Mouse (Mus musculus) liver, embryonic 12.5 days (tissue): ENCODE results near the gene Pde4d. TPM values are rescaled to one million over a fixed set of nuclear protein-coding genes. Genes with fewer than 3 reads are reported as not detected.

Source experiments
- ATAC-seq: fragments of 200-750 bp; cut with Nextera tagmentation; 2 replicates; pipeline ENCODE4 v1.8.0; 2017; ENCODE audit warnings: moderate number of reproducible peaks, mild to moderate bottlenecking, moderate library complexity
- H3K27ac ChIP-seq: fragments of 300-500 bp; sonication (generic); 2 replicates; pipeline ENCODE4 v1.5.1; 2016; ENCODE audit warnings: mild to moderate bottlenecking
- H3K27me3 ChIP-seq: fragments of 300-500 bp; sonication (generic); replicated peaks from 2 replicates; pipeline ENCODE4 v1.6.1; 2016; ENCODE audit warnings: mild to moderate bottlenecking, moderate library complexity
- H3K36me3 ChIP-seq: fragments of 300-500 bp; sonication (generic); 2 replicates; pipeline ENCODE4 v1.6.1; 2016; ENCODE audit warnings: mild to moderate bottlenecking, moderate library complexity
- H3K4me1 ChIP-seq: fragments of 300-500 bp; sonication (generic); 2 replicates; pipeline ENCODE4 v1.6.1; 2016
- H3K4me2 ChIP-seq: fragments of 300-500 bp; sonication (generic); 2 replicates; pipeline ENCODE4 v1.6.1; 2016; ENCODE audit warnings: mild to moderate bottlenecking, moderate library complexity
- H3K4me3 ChIP-seq: fragments of 300-500 bp; sonication (generic); 2 replicates; pipeline ENCODE4 v1.5.1; 2016; ENCODE audit warnings: mild to moderate bottlenecking, moderate library complexity
- H3K9ac ChIP-seq: fragments of 300-500 bp; sonication (generic); 2 replicates; pipeline ENCODE4 v1.6.1; 2016; ENCODE audit warnings: mild to moderate bottlenecking, moderate library complexity
- H3K9me3 ChIP-seq: fragments of 300-500 bp; sonication (generic); replicated peaks from 2 replicates; pipeline ENCODE4 v1.6.1; 2016; ENCODE audit warnings: mild to moderate bottlenecking, moderate library complexity
- WGBS: fragments of 180-500 bp; shearing (Covaris S2); methylation state at CpG from one replicate; pipeline ENCODE4 v1.1.7; 2016; ENCODE audit not compliant: insufficient replicate concordance; 5-methylcytosine and 5-hydroxymethylcytosine counted together
- polyA plus RNA-seq: library from polyadenylated mRNA; unstranded; fragments of >200 nt; fragmentation: Nextera tagmentation; extraction: Ambion mirVana; gene quantifications from 2 replicates; pipeline ENCODE4 v1.2.1, GENCODE M21; 2016

Gene Pde4d
- polyA plus RNA-seq, 1 experiment from 2014 or later: 19.4 TPM

GRCm38 (mm10) chr13:109315608-109316007 is 865.9 kb downstream of the Pde4d start:
- H3K9me3 ChIP-seq: no peaks in the 10 kb centered on the region
- no peaks in the 10 kb centered on the region for H3K36me3 ChIP-seq
- no peak; the same call in 1 of the 2 replicates for ATAC-seq
- H3K4me1 ChIP-seq: peaks cover 3% of the 10 kb centered on the region; the same call in 1 of the 2 replicates
- H3K27ac ChIP-seq: no peak overlapping the region
- 66% methylated on average over 9 of the region's 9 CpGs for WGBS
- no peak overlapping the region for H3K4me2 ChIP-seq
- H3K4me3 ChIP-seq: no peak overlapping the region
- no peaks in the 10 kb centered on the region for H3K27me3 ChIP-seq
- no peak overlapping the region for H3K9ac ChIP-seq

DNA sequence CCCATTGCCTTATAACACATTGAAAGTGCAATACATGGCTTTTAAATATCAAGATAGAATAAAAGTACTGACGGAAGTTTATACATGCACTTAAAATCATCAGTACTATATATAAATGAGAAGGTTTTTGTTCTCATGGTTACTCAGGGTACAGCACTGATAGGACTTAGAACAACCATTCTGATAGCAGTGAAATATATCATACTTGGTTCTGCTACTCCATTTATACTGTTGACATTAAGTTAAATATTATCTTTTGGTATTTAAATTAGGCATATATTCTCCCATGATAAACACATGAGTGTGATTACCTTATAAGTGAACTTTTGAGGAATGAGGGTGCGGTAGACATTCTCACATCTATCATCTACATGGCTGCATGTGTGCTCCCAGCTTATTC is 867.9 kb downstream of the Pde4d start:
- H3K4me1 ChIP-seq: peaks cover 3% of the 10 kb centered on the region; the same call in 1 of the 2 replicates
- WGBS: 78% methylated on average over 2 of the region's 2 CpGs

DNA sequence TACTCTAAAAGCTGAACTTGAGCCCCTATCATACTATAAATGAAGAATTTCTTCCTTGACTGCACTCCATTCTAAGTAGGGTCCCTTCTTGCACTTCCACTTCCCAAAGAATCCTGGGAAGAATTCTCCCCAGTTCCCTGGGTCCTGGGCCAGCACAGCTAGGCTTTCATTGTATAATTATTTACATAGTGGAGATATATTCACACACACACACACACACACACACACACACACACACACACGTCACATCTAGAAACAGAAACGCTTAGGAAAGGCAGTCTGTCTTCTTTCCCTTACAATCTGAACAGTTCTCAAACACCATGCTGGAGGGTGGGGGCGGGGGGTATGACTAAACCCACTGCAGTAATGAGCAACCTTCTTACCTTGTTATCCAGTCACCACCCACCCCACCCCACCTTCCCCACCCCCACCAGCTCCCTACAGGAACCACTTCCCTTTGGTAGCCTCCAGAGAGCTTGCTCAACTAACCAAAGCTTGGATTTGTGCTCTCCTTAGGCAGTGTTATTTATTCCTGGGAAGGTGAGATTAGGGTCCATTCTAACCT is 868.8 kb downstream of the Pde4d start:
- Histone ChIP-seq H3K27ac (no peak overlapping the region), H3K36me3 (no peaks in the 10 kb centered on the region), H3K9ac (no peak overlapping the region), H3K4me3 (no peak overlapping the region), H3K27me3 (no peaks in the 10 kb centered on the region), H3K9me3 (no peaks in the 10 kb centered on the region), H3K4me1 (peaks cover 3% of the 10 kb centered on the region; the same call in 1 of the 2 replicates), H3K4me2 (no peak overlapping the region)
- WGBS: 63% methylated on average over 3 of the region's 3 CpGs
- no peak for ATAC-seq

More for the DNA sequence above, 867.9 kb downstream of the Pde4d start:
- H3K9me3 ChIP-seq: no peaks in the 10 kb centered on the region
- H3K27ac ChIP-seq: no peak overlapping the region
- no peaks in the 10 kb centered on the region for H3K27me3 ChIP-seq
- ATAC-seq: no peak
- no peak overlapping the region for H3K4me3 ChIP-seq
- no peak overlapping the region for H3K4me2 ChIP-seq
- no peaks in the 10 kb centered on the region for H3K36me3 ChIP-seq
- no peak overlapping the region for H3K9ac ChIP-seq

GRCm38 (mm10) chr13:109326061-109326460 is 876.3 kb downstream of the Pde4d start:
- Histone ChIP-seq H3K27me3 (no peaks in the 10 kb centered on the region), H3K4me1 (no peaks in the 10 kb centered on the region), H3K9ac (no peak overlapping the region), H3K9me3 (no peaks in the 10 kb centered on the region), H3K27ac (no peak overlapping the region), H3K4me3 (no peak overlapping the region), H3K36me3 (no peaks in the 10 kb centered on the region), H3K4me2 (no peak overlapping the region)
- no peak for ATAC-seq
- WGBS: 47% methylated on average over 5 of the region's 5 CpGs

- 29% methylated on average over 1 of the region's 1 CpGs for WGBS
- H3K27ac ChIP-seq: no peak overlapping the region
- no peak overlapping the region for H3K4me3 ChIP-seq
Observed at GRCm38 (mm10) chr13:109331563-109331962, 881.8 kb downstream of the Pde4d start.

GRCm38 (mm10) chr13:109341902-109342301 is 892.2 kb downstream of the Pde4d start:
- WGBS: 52% methylated on average over 3 of the region's 3 CpGs
- ATAC-seq: no peak

More at GRCm38 (mm10) chr13:109331563-109331962, 881.8 kb downstream of the Pde4d start:
- Histone ChIP-seq H3K9me3 (no peaks in the 10 kb centered on the region), H3K36me3 (no peaks in the 10 kb centered on the region), H3K9ac (no peak overlapping the region), H3K27me3 (no peaks in the 10 kb centered on the region), H3K4me2 (no peak overlapping the region), H3K4me1 (no peaks in the 10 kb centered on the region)
- no peak for ATAC-seq

DNA sequence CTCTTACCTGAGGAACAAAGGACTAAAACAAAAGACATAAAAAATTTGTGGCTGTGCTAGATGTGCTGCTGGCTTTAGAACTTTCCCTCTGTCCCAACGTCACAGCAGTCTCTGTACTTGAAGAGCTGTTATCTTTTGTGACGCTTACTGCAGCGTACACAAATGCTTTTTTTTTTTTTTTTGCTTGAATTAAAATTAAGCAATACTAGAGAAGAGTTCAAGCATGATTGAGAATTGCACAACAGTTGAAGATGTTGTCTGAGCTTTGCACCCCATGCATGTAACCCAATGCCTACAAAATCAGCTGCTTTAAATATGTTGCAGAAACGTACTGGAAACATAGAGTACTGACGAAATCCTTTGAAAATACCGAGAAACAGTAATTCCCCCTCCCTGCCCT is 892.7 kb downstream of the Pde4d start:
- H3K4me3 ChIP-seq: no peak overlapping the region
- WGBS: 48% methylated on average over 6 of the region's 6 CpGs
- H3K27ac ChIP-seq: no peak overlapping the region
- H3K27me3 ChIP-seq: no peaks in the 10 kb centered on the region
- H3K9ac ChIP-seq: no peak overlapping the region
- no peaks in the 10 kb centered on the region for H3K36me3 ChIP-seq
- H3K9me3 ChIP-seq: no peaks in the 10 kb centered on the region
- ATAC-seq: no peak
- H3K4me1 ChIP-seq: no peaks in the 10 kb centered on the region
- H3K4me2 ChIP-seq: no peak overlapping the region

More at GRCm38 (mm10) chr13:109341902-109342301, 892.2 kb downstream of the Pde4d start:
- Histone ChIP-seq H3K9ac (no peak overlapping the region), H3K27ac (no peak overlapping the region), H3K4me3 (no peak overlapping the region), H3K4me2 (no peak overlapping the region), H3K9me3 (no peaks in the 10 kb centered on the region), H3K27me3 (no peaks in the 10 kb centered on the region), H3K36me3 (no peaks in the 10 kb centered on the region), H3K4me1 (no peaks in the 10 kb centered on the region)

- Histone ChIP-seq H3K9me3 (no peaks in the 10 kb centered on the region), H3K4me3 (no peak overlapping the region), H3K4me2 (no peak overlapping the region), H3K9ac (no peak overlapping the region), H3K27me3 (no peaks in the 10 kb centered on the region), H3K36me3 (no peaks in the 10 kb centered on the region), H3K27ac (no peak overlapping the region), H3K4me1 (no peaks in the 10 kb centered on the region)
- ATAC-seq: peak; percentile 78; the same call in 1 of the 2 replicates
- 7% methylated on average over 4 of the region's 4 CpGs for WGBS
Observed at GRCm38 (mm10) chr13:109343596-109343995, 893.8 kb downstream of the Pde4d start.

DNA sequence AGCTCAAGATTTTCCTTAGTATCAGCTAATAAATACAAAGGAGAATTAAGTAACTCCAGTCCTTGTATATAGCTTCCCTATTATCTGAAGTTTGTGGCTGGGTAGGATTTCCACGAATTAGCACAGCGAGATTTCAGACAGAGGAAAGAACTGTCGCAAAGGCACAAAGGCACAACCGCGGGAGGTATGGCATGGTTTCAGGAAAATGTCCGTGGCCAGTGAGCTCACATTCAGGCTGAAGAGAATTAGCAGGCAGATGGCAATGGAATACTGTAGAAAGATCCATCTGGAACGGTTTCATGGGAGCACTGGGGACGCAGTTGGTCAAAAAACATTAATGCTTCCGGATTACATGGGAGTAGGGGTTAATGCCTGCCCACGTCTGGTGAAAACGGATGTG is 898.0 kb downstream of the Pde4d start:
- no peak for ATAC-seq
- H3K9me3 ChIP-seq: no peaks in the 10 kb centered on the region
- 52% methylated on average over 11 of the region's 11 CpGs for WGBS

DNA sequence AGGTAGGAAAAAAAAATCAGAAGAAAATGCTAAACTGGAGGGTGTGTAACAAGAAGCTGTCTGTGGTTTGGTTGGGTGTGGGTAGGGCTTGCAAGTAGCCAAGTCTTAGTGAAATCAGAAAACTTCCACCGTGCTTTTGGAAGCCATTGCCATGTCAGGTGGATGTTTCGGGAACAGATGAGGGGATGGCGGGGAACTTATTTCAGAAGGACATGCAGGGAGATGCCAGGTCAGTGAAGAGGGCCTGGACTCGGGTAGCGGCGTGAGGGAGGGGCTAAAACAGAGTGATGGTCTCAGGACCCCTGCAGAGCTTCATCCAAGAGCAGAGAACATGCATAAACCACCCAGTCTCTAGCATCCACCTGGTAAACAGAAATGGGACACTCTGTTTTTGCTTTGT is 898.6 kb downstream of the Pde4d start:
- H3K9ac ChIP-seq: no peak overlapping the region
- H3K27ac ChIP-seq: no peak overlapping the region
- no peak for ATAC-seq
- no peak overlapping the region for H3K4me2 ChIP-seq
- no peaks in the 10 kb centered on the region for H3K4me1 ChIP-seq
- 73% methylated on average over 6 of the region's 6 CpGs for WGBS
- no peaks in the 10 kb centered on the region for H3K27me3 ChIP-seq
- no peaks in the 10 kb centered on the region for H3K9me3 ChIP-seq
- no peaks in the 10 kb centered on the region for H3K36me3 ChIP-seq
- H3K4me3 ChIP-seq: no peak overlapping the region

More for the DNA sequence above, 898.0 kb downstream of the Pde4d start:
- no peak overlapping the region for H3K27ac ChIP-seq
- no peak overlapping the region for H3K9ac ChIP-seq
- H3K4me2 ChIP-seq: no peak overlapping the region
- H3K36me3 ChIP-seq: no peaks in the 10 kb centered on the region
- no peaks in the 10 kb centered on the region for H3K4me1 ChIP-seq
- H3K4me3 ChIP-seq: no peak overlapping the region
- no peaks in the 10 kb centered on the region for H3K27me3 ChIP-seq

- H3K27ac ChIP-seq: no peak overlapping the region
- no peaks in the 10 kb centered on the region for H3K4me1 ChIP-seq
- H3K4me3 ChIP-seq: no peak overlapping the region
- no peak overlapping the region for H3K9ac ChIP-seq
- H3K36me3 ChIP-seq: no peaks in the 10 kb centered on the region
- H3K27me3 ChIP-seq: no peaks in the 10 kb centered on the region
- H3K9me3 ChIP-seq: no peaks in the 10 kb centered on the region
- no peak overlapping the region for H3K4me2 ChIP-seq
- 72% methylated on average over 7 of the region's 7 CpGs for WGBS
- ATAC-seq: no peak
Observed at GRCm38 (mm10) chr13:109350100-109350499, 900.4 kb downstream of the Pde4d start.

DNA sequence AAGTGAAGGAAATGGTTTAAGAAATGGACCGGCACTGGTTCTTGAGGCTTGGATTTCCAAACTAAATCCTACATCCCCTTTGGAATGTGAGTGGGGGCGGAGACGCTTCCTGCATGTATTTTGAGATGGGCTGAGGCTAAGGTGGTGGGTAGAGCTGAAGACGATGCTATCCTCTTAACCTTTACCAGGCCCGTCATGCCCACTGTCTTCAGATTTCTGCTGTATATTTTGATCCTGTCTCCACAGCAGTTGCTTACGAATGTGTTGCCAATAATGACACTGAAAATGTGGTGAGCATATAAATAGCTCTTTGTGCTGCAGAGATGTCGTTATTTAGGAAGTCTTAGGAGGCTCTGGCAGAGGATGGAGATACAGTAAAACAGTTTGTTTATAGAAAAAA is 904.3 kb downstream of the Pde4d start:
- no peak for ATAC-seq
- no peaks in the 10 kb centered on the region for H3K9me3 ChIP-seq
- H3K9ac ChIP-seq: no peak overlapping the region
- H3K4me3 ChIP-seq: no peak overlapping the region
- H3K27me3 ChIP-seq: no peaks in the 10 kb centered on the region
- WGBS: 68% methylated on average over 7 of the region's 7 CpGs
- no peaks in the 10 kb centered on the region for H3K4me1 ChIP-seq
- H3K36me3 ChIP-seq: no peaks in the 10 kb centered on the region
- no peak overlapping the region for H3K27ac ChIP-seq
- H3K4me2 ChIP-seq: no peak overlapping the region

GRCm38 (mm10) chr13:109356252-109356651 is 906.5 kb downstream of the Pde4d start:
- WGBS: 75% methylated on average over 7 of the region's 7 CpGs
- no peaks in the 10 kb centered on the region for H3K4me1 ChIP-seq
- ATAC-seq: no peak

More at GRCm38 (mm10) chr13:109356252-109356651, 906.5 kb downstream of the Pde4d start:
- no peak overlapping the region for H3K9ac ChIP-seq
- no peak overlapping the region for H3K27ac ChIP-seq
- H3K4me2 ChIP-seq: no peak overlapping the region
- H3K36me3 ChIP-seq: no peaks in the 10 kb centered on the region
- H3K27me3 ChIP-seq: no peaks in the 10 kb centered on the region
- H3K4me3 ChIP-seq: no peak overlapping the region
- no peaks in the 10 kb centered on the region for H3K9me3 ChIP-seq
